Mouse (Mus musculus) MEL (cell line): ENCODE data around the gene Ddit4. TPM values are rescaled to one million over a fixed set of nuclear protein-coding genes. Genes with fewer than 3 reads are reported as not detected.

Source experiments
- DNase-seq: peaks from one replicate; pipeline ENCODE4 v3.0.0; 2011; ENCODE audit warnings: low read depth, low spot score
- H3K27ac ChIP-seq: 2 replicates; pipeline ENCODE4 v1.5.1; 2012; ENCODE audit warnings: low read depth, mild to moderate bottlenecking, control low read depth, low read length, moderate library complexity; ENCODE audit not compliant: control insufficient read depth
- H3K27me3 ChIP-seq, 2 experiments: fragments of 150-350 bp in 1 of 2; sonication (generic) in 1 of 2; 2 replicates each; pipeline ENCODE4 v1.6.1; 2012; ENCODE audit warnings: low read length in 2 of 2, mild to moderate bottlenecking in 2 of 2, improper control_type of control experiment in 1 of 2, moderate library complexity in 1 of 2; ENCODE audit not compliant: insufficient read depth in 2 of 2, control insufficient read depth in 1 of 2
- H3K36me3 ChIP-seq, 2 experiments: 2 replicates each; pipeline ENCODE4 v1.6.1; 2012 to 2014; ENCODE audit warnings: low read length in 2 of 2, improper control_type of control experiment in 1 of 2, inconsistent platforms in 1 of 2, mild to moderate bottlenecking in 1 of 2; ENCODE audit not compliant: insufficient read depth in 2 of 2, control insufficient read depth in 1 of 2
- H3K4me1 ChIP-seq, 2 experiments: fragments of 150-350 bp in 1 of 2; sonication (generic) in 1 of 2; 2 replicates each; pipeline ENCODE4 v1.6.1; 2012; ENCODE audit warnings: low read length in 2 of 2, improper control_type of control experiment in 1 of 2, mild to moderate bottlenecking in 1 of 2; ENCODE audit not compliant: insufficient read depth in 2 of 2, control insufficient read depth in 1 of 2
- H3K4me3 ChIP-seq, 2 experiments: fragments of 150-350 bp in 1 of 2; sonication (generic) in 1 of 2; 2 replicates each; pipeline ENCODE4 v1.5.1; 2012; ENCODE audit warnings: low read depth in 2 of 2, low read length in 2 of 2, mild to moderate bottlenecking in 2 of 2, moderate library complexity in 2 of 2, control low read depth in 1 of 2, improper control_type of control experiment in 1 of 2; ENCODE audit not compliant: control insufficient read depth in 1 of 2, insufficient read depth in 1 of 2
- H3K79me2 ChIP-seq: 2 replicates; pipeline ENCODE4 v1.6.1; 2012; ENCODE audit warnings: mild to moderate bottlenecking, low read length, moderate library complexity; ENCODE audit not compliant: control insufficient read depth, poor library complexity, insufficient read depth
- H3K9ac ChIP-seq: 2 replicates; pipeline ENCODE4 v1.6.1; 2012; ENCODE audit warnings: low read depth, mild to moderate bottlenecking, control low read depth, low read length, moderate library complexity; ENCODE audit not compliant: control insufficient read depth, poor library complexity, severe bottlenecking
- H3K9me3 ChIP-seq: fragments of 150-350 bp; sonication (generic); replicated peaks from 2 replicates; pipeline ENCODE4 v1.6.1; 2012; ENCODE audit warnings: mild to moderate bottlenecking, low read length, improper control_type of control experiment, moderate library complexity; ENCODE audit not compliant: insufficient read depth
- BHLHE40 ChIP-seq: IDR thresholded peaks from 2 replicates; pipeline ENCODE4 v1.6.1; 2012; ENCODE audit warnings: low read depth, mild to moderate bottlenecking, inconsistent platforms, low read length, improper control_type of control experiment, borderline replicate concordance
- ELF1 ChIP-seq: IDR thresholded peaks from 2 replicates; pipeline ENCODE4 v1.6.1; 2014; ENCODE audit warnings: low read depth, mild to moderate bottlenecking, inconsistent platforms, low read length, improper control_type of control experiment, moderate library complexity
- GABPA ChIP-seq: IDR thresholded peaks from 2 replicates; pipeline ENCODE4 v1.6.1; 2012; ENCODE audit warnings: low read depth, mild to moderate bottlenecking, inconsistent platforms, low read length, improper control_type of control experiment, moderate library complexity
- GATA1 ChIP-seq: IDR thresholded peaks from 2 replicates; pipeline ENCODE4 v1.6.1; 2011; ENCODE audit warnings: low read depth, low read length, improper control_type of control experiment
- HCFC1 ChIP-seq: IDR thresholded peaks from 2 replicates; pipeline ENCODE4 v1.6.1; 2012; ENCODE audit warnings: low read depth, mild to moderate bottlenecking, inconsistent platforms, low read length, improper control_type of control experiment, moderate library complexity
- KAT2A ChIP-seq: conservative IDR thresholded peaks from 2 replicates; pipeline ENCODE4 v1.6.1; 2012; ENCODE audit warnings: low read depth, low read length, improper control_type of control experiment, inconsistent platforms
- MAFK ChIP-seq: IDR thresholded peaks from 2 replicates; pipeline ENCODE4 v1.6.1; 2011; ENCODE audit warnings: low read depth, mild to moderate bottlenecking, low read length, improper control_type of control experiment, borderline replicate concordance
- MAX ChIP-seq: IDR thresholded peaks from 2 replicates; pipeline ENCODE4 v1.6.1; 2011; ENCODE audit warnings: low read length, improper control_type of control experiment
- MAZ ChIP-seq: IDR thresholded peaks from 2 replicates; pipeline ENCODE4 v1.6.1; 2012; ENCODE audit warnings: low read depth, mild to moderate bottlenecking, inconsistent platforms, low read length, improper control_type of control experiment
- MEF2A ChIP-seq: IDR thresholded peaks from 2 replicates; pipeline ENCODE4 v1.6.1; 2014; ENCODE audit warnings: low read depth, mild to moderate bottlenecking, inconsistent platforms, low read length, improper control_type of control experiment; ENCODE audit not compliant: poor library complexity, insufficient replicate concordance, severe bottlenecking; ENCODE audit errors: extremely low read depth
- MXI1 ChIP-seq: IDR thresholded peaks from 2 replicates; pipeline ENCODE4 v1.6.1; 2011; ENCODE audit warnings: mild to moderate bottlenecking, low read depth, low read length, improper control_type of control experiment
- MYB ChIP-seq: IDR thresholded peaks from 2 replicates; pipeline ENCODE4 v1.6.1; 2011; ENCODE audit warnings: mild to moderate bottlenecking, low read depth, low read length, improper control_type of control experiment
- MYC ChIP-seq: IDR thresholded peaks from 2 replicates; pipeline ENCODE4 v1.6.1; 2011; ENCODE audit warnings: low read depth, mild to moderate bottlenecking, low read length, improper control_type of control experiment, moderate library complexity
- NRF1 ChIP-seq: IDR thresholded peaks from 2 replicates; pipeline ENCODE4 v1.6.1; 2014; ENCODE audit warnings: low read depth, mild to moderate bottlenecking, inconsistent platforms, low read length, improper control_type of control experiment, moderate library complexity; ENCODE audit not compliant: poor library complexity, insufficient read depth, severe bottlenecking
- POLR2A ChIP-seq, 2 experiments: IDR thresholded peaks; 2 replicates each; pipeline ENCODE4 v1.6.1; 2011 to 2012; ENCODE audit warnings: low read length in 2 of 2, mild to moderate bottlenecking in 2 of 2, control low read depth in 1 of 2, improper control_type of control experiment in 1 of 2, low read depth in 1 of 2, moderate library complexity in 1 of 2; ENCODE audit not compliant: control insufficient read depth in 1 of 2, insufficient read depth in 1 of 2, poor library complexity in 1 of 2
- RCOR1 ChIP-seq: IDR thresholded peaks from 2 replicates; pipeline ENCODE4 v1.6.1; 2012; ENCODE audit warnings: low read depth, mild to moderate bottlenecking, inconsistent platforms, low read length, improper control_type of control experiment
- TCF12 ChIP-seq: IDR thresholded peaks from 2 replicates; pipeline ENCODE4 v1.6.1; 2014; ENCODE audit warnings: low read depth, mild to moderate bottlenecking, inconsistent platforms, low read length, improper control_type of control experiment, moderate library complexity
- USF2 ChIP-seq, 2 experiments: IDR thresholded peaks; 2 replicates each; pipeline ENCODE4 v1.6.1; 2011 to 2012; ENCODE audit warnings: improper control_type of control experiment in 2 of 2, low read length in 2 of 2, borderline replicate concordance in 1 of 2, inconsistent platforms in 1 of 2, low read depth in 1 of 2, mild to moderate bottlenecking in 1 of 2; ENCODE audit not compliant: insufficient read depth in 1 of 2
- ZC3H11A ChIP-seq: IDR thresholded peaks from 2 replicates; pipeline ENCODE4 v1.6.1; 2012; ENCODE audit warnings: low read depth, mild to moderate bottlenecking, inconsistent platforms, low read length, improper control_type of control experiment
- ZMIZ1 ChIP-seq: IDR thresholded peaks from 2 replicates; pipeline ENCODE4 v1.6.1; 2012; ENCODE audit warnings: low read depth, mild to moderate bottlenecking, inconsistent platforms, low read length, improper control_type of control experiment, moderate library complexity
- polyA plus RNA-seq, 2 experiments: library from polyadenylated mRNA; stranded (reverse) in 1 of 2; unstranded in 1 of 2; fragments of >175 nt in 1 of 2; fragments of >200 nt in 1 of 2; gene quantifications; 2 replicates each; pipeline versions ENCODE4 v1.2.1 to v1.2.4; 2012; ENCODE audit warnings: low replicate concordance in 2 of 2, low read depth in 1 of 2; ENCODE audit not compliant: insufficient read length in 2 of 2, insufficient read depth in 1 of 2, missing spikeins in 1 of 2
- total RNA-seq: library from RNA; depleted of rRNA; stranded (reverse); fragments of 300-350 nt; gene quantifications from 2 replicates; pipeline ENCODE4 v1.2.3, GENCODE M21; 2012

Gene Ddit4
- total and polyA plus RNA-seq, 3 experiments: 2.6 to 11.6 TPM; not detected in 1

DNA sequence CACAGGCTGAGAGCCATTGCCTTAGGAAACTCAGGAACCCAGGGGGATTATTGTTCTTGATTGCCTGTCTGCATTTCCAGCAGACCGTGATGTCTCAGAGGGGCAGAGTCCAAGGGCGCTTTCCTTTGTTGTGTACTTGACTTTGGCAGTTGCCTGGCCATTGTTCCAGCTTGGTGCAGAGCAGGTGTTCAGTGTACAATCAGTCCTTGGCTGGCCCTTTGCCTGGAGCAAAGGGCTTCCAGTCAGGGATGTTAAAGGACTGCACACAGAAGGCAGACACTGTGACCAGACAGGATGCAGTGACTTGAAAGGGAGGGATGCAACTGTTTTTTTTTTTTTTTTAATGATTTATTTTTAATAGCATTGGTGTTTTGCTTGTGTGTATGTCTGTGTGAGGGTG, 20.9 kb upstream of the Ddit4 start:
- H3K9me3 ChIP-seq: no peaks in the 10 kb centered on the region
- TF ChIP-seq MEF2A (no peak), MXI1 (no peak), MYC (no peak), GATA1 (no peak), MAFK (no peak), ELF1 (no peak), HCFC1 (no peak), BHLHE40 (no peak), TCF12 (no peak), ZC3H11A (no peak), MAX (no peak), GABPA (no peak), KAT2A (no peak), MAZ (no peak)
- no peaks in the 10 kb centered on the region for H3K79me2 ChIP-seq
- H3K4me1 ChIP-seq: peaks cover 12 to 34% of the 10 kb centered on the region in 2 experiments
- H3K27me3 ChIP-seq: peaks cover 0 to 2% of the 10 kb centered on the region in 2 experiments; a peak in 1 of 4 replicates
- H3K9ac ChIP-seq: no peak overlapping the region
- no peak overlapping the region for H3K27ac ChIP-seq
- DNase-seq: no peak
- H3K36me3 ChIP-seq: peaks cover 0 to 15% of the 10 kb centered on the region in 2 experiments; a peak in 2 of 4 replicates
- H3K4me3 ChIP-seq: no peak overlapping the region

DNA sequence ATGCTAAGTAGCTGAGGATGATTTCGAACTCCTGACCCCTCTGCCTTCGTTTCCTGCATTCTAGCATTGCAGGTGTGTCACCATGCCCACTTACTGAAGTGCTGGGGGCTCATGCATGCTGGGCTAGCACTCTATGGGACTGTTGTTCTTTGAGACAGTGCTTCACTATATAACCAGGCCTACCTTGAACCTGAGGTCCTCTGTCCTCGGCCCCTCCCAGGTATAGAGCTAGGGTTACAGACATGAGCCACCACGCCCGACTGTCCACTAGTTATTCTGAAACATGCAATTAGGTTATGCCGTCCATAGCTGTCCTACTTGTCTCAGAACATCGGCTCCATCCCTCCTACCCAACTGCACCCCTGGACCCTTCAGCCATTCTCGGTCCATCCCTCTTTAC, 20.2 kb upstream of the Ddit4 start:
- Histone ChIP-seq H3K9me3 (no peaks in the 10 kb centered on the region), H3K27me3 (peaks cover 0 to 2% of the 10 kb centered on the region in 2 experiments; a peak in 1 of 4 replicates), H3K4me3 (no peak overlapping the region), H3K27ac (no peak overlapping the region), H3K4me1 (peaks cover 12 to 33% of the 10 kb centered on the region in 2 experiments), H3K9ac (no peak overlapping the region), H3K79me2 (no peaks in the 10 kb centered on the region), H3K36me3 (peaks cover 0 to 15% of the 10 kb centered on the region in 2 experiments; a peak in 2 of 4 replicates)
- TF ChIP-seq USF2 (IDR thresholded peaks at IDR 0.05; ENCODE audit: borderline replicate concordance in 1 of 2, insufficient read depth in 1 of 2, low read depth in 1 of 2, low read length in 2 of 2) (no peak), BHLHE40 (no peak), GATA1 (no peak), RCOR1 (no peak), ZMIZ1 (no peak), NRF1 (no peak), HCFC1 (no peak), MAX (no peak), MAFK (no peak), POLR2A (IDR thresholded peaks at IDR 0.05; ENCODE audit: control insufficient read depth in 1 of 2, insufficient read depth in 1 of 2, low read depth in 1 of 2, low read length in 2 of 2, poor library complexity in 1 of 2) (no peak), MYB (no peak)
- DNase-seq: no peak
